ENCODE assay signal across 29 mouse cellular contexts in genomic region chr4:13196752-13197151, GRCm38 (mm10).
DNase-seq lines count a peak whose midpoint lies in the region; ATAC-seq and TF ChIP-seq lines count a peak whose summit lies in the region.
"Had no signal": no experiment of that assay in that cellular context is flagged by ENCODE, and none has a peak within 500 bp of the region (broad histone marks: within the 10 kb centered on the region; RNA-seq: fewer than 3 reads in every experiment).

No protein-coding gene starts in this region.

- 0 out of 2 replicates have a peak, but pooled peaks cover 5% of the 10 kb centered on the region for H3K4me1 ChIP-seq in forebrain, embryonic 16.5 days (replicated peaks; ENCODE audit: control insufficient read depth, insufficient read depth, low read length)
- H3K4me1 ChIP-seq in forebrain, embryonic 13.5 days = no peaks in the 10 kb centered on the region
- H3K4me1 ChIP-seq: embryonic facial prominence, embryonic 10.5 days; embryonic facial prominence, embryonic 13.5 days; heart, embryonic 10.5 days; heart, embryonic 13.5 days; hindbrain, embryonic 10.5 days; hindbrain, embryonic 13.5 days; intestine, embryonic 15.5 days had no signal

- no peak overlapping the region for H3K27ac ChIP-seq in forebrain, embryonic 16.5 days (ENCODE audit: low read length)
- no peak overlapping the region for H3K27ac ChIP-seq in forebrain, embryonic 13.5 days
- H3K27ac ChIP-seq: embryonic facial prominence, embryonic 10.5 days; embryonic facial prominence, embryonic 13.5 days; heart, adult 2 months; heart, embryonic 10.5 days; heart, embryonic 13.5 days; hindbrain, embryonic 10.5 days; hindbrain, embryonic 13.5 days; intestine, embryonic 15.5 days had no signal

- no peaks in the 10 kb centered on the region for H3K36me3 ChIP-seq in forebrain, embryonic 16.5 days (ENCODE audit: control insufficient read depth, insufficient read depth)
- no peaks in the 10 kb centered on the region for H3K36me3 ChIP-seq in forebrain, embryonic 13.5 days (ENCODE audit: poor library complexity, severe bottlenecking)
- H3K36me3 ChIP-seq: embryonic facial prominence, embryonic 10.5 days; embryonic facial prominence, embryonic 13.5 days; heart, embryonic 10.5 days; heart, embryonic 13.5 days; hindbrain, embryonic 10.5 days; hindbrain, embryonic 13.5 days; intestine, embryonic 15.5 days had no signal

- 0 out of 2 replicates have a peak, but pooled peaks have one; percentile 45 for ATAC-seq in forebrain, embryonic 16.5 days
- ATAC-seq in forebrain, embryonic 13.5 days = no peak
- ATAC-seq: activated CD4-positive, CD25-positive, alpha-beta regulatory T cell, adult 4 months; CD4-positive, CD25-positive, alpha-beta regulatory T cell, adult 4 months; hindbrain, embryonic 16.5 days; intestine, embryonic 15.5 days had no signal

- no peak overlapping the region for H3K4me3 ChIP-seq in forebrain, embryonic 16.5 days (replicated peaks; ENCODE audit: low read length)
- H3K4me3 ChIP-seq in forebrain, embryonic 13.5 days = no peak overlapping the region
- H3K4me3 ChIP-seq: embryonic facial prominence, embryonic 10.5 days; embryonic facial prominence, embryonic 13.5 days; erythroblast, embryonic 14.5 days; heart, adult 2 months; heart, embryonic 10.5 days; heart, embryonic 13.5 days; hindbrain, embryonic 10.5 days; hindbrain, embryonic 13.5 days; intestine, embryonic 15.5 days had no signal

- H3K4me2 ChIP-seq in forebrain, embryonic 16.5 days (ENCODE audit: low read length) = no peak overlapping the region
- H3K4me2 ChIP-seq in forebrain, embryonic 13.5 days = no peak overlapping the region
- H3K4me2 ChIP-seq: embryonic facial prominence, embryonic 13.5 days; heart, embryonic 13.5 days; hindbrain, embryonic 13.5 days; intestine, embryonic 15.5 days had no signal

- WGBS in forebrain, embryonic 16.5 days = 41% methylated on average over 4 of the region's 4 CpGs
- 69% methylated on average over 4 of the region's 4 CpGs for WGBS in forebrain, embryonic 13.5 days

- no peak for TF ChIP-seq POLR2A in brain, embryonic 14.5 days (IDR thresholded peaks at IDR 0.05; ENCODE audit: borderline replicate concordance, extremely low read depth, insufficient read depth, insufficient read length, poor library complexity, severe bottlenecking)

- no peaks in the 10 kb centered on the region for H3K27me3 ChIP-seq in forebrain, embryonic 16.5 days (replicated peaks; ENCODE audit: control insufficient read depth, insufficient read depth, low read length)
- H3K27me3 ChIP-seq in forebrain, embryonic 13.5 days = no peaks in the 10 kb centered on the region
- H3K27me3 ChIP-seq: embryonic facial prominence, embryonic 13.5 days; heart, embryonic 13.5 days; hindbrain, embryonic 13.5 days; intestine, embryonic 15.5 days had no signal

- no peaks in the 10 kb centered on the region for H3K9me3 ChIP-seq in forebrain, embryonic 16.5 days (ENCODE audit: control insufficient read depth, low read length)
- H3K9me3 ChIP-seq in forebrain, embryonic 13.5 days (replicated peaks) = no peaks in the 10 kb centered on the region
- H3K9me3 ChIP-seq: embryonic facial prominence, embryonic 10.5 days; embryonic facial prominence, embryonic 13.5 days; heart, embryonic 10.5 days; heart, embryonic 13.5 days; hindbrain, embryonic 10.5 days; hindbrain, embryonic 13.5 days; intestine, embryonic 15.5 days had no signal

- TF ChIP-seq CTCF in brain, embryonic 14.5 days (IDR thresholded peaks at IDR 0.05; ENCODE audit: borderline replicate concordance, extremely low read depth, insufficient read depth, insufficient read length) = no peak

- H3K9ac ChIP-seq in forebrain, embryonic 16.5 days (replicated peaks; ENCODE audit: low read depth, low read length) = no peak overlapping the region
- H3K9ac ChIP-seq in forebrain, embryonic 13.5 days = no peak overlapping the region
- H3K9ac ChIP-seq: embryonic facial prominence, embryonic 13.5 days; heart, embryonic 13.5 days; hindbrain, embryonic 13.5 days; intestine, embryonic 15.5 days had no signal

- peak; percentile 16 to 30 for DNase-seq in layer of hippocampus, postnatal 10 days (ENCODE audit: low spot score in 2 of 2)
- no peak for DNase-seq in layer of hippocampus, postnatal 25 days (ENCODE audit: extremely low spot score in 1 of 2, low spot score in 1 of 2)
- DNase-seq in brain, embryonic 14.5 days (ENCODE audit: low read depth) = peak; percentile 54
- DNase-seq in adrenal gland, adult 8-10 months = no peak
- DNase-seq: adrenal gland, postnatal 10 days; cerebellum, adult 11 months; cerebellum, adult 2 months; cerebellum, adult 9-11 months; cerebellum, postnatal 36 days; embryo, embryonic 11 days; gastrocnemius, postnatal 10 days; gastrocnemius, postnatal 36 days; heart, adult 2 months; heart, postnatal 36 days; kidney, adult 11 months; kidney, adult 8-10 months had no signal

Comparison
In these comparisons a context has a peak if more than half of its experiments do, and no peak if none do; other contexts are left out.
1. DNase-seq: peak in layer of hippocampus, postnatal 10 days (2 of 2) and brain, embryonic 14.5 days (single experiment); none in layer of hippocampus, postnatal 25 days (0 of 2) and adrenal gland, adult 8-10 months (single experiment).